Mouse (Mus musculus) T-helper 17 cell (primary cell): ENCODE data around the gene Thrsp.
"Not testable (repeated sequence)": the region's sequence is repeated elsewhere in the genome, so short reads cannot be mapped to it uniquely, and the experiment has no call there.

Source experiments
- in situ Hi-C, 2 experiments: fragments of 300-600 bp; cut with MboI, MseI; formaldehyde crosslinking; loops; 1 replicate in 1 of 2; 2 replicates in 1 of 2; pipeline ENCODE4 v1.15.1; 2025; ENCODE audit warnings: high pct_unique_total_duplicates in 2 of 2

The Thrsp gene

DNA sequence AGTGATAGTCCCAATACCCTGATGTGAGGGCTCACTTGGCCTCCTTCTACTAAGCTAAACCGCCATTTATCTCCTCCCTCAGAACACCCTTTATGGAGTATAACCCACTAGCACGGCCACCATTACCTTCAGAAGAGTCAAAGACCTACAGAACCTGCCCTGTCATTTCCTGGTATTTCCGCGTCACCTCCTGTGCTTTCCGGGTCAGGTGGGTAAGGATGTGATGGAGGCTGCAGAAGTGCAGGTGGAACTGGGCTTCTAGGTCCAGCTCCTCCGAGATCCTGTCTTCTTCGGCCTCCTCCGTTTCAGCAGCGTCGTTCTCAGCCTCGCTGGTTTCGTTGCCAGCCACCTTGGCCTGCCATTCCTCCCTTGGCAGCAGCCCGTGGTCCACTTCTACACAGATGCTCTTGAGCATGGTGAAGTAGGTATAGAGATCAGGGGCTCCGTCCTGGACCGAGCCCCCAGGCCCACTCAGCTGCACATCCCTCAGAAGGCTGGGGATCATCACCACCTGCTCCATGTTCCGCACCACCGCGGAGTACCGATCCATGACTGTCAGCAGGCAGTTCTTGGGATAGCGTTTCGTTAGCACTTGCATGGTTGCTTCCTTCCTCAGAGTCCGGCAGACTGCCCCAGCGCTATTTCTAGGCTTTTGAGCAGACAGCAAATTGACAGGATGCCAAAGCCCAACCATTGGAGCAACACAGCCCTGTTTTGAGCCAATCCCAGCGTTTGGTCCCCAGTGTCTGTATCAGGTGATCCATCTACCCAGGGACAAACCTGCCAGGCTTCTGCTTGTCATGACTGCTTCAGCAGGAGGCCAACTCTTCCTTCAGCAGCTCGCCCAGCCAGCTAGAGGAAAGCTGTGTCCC, at the start of gene Thrsp:
TSS of gene Thrsp (minus strand) at position 825 of the 872 bp plus-strand sequence.
- in situ Hi-C loops, result loop anchor here in 1 of 2 experiments (5.0 to 25.0 kb wide), 2 partner anchors 105 to 270 kb away; partner anchors contain the start of gene Clns1a

DNA sequence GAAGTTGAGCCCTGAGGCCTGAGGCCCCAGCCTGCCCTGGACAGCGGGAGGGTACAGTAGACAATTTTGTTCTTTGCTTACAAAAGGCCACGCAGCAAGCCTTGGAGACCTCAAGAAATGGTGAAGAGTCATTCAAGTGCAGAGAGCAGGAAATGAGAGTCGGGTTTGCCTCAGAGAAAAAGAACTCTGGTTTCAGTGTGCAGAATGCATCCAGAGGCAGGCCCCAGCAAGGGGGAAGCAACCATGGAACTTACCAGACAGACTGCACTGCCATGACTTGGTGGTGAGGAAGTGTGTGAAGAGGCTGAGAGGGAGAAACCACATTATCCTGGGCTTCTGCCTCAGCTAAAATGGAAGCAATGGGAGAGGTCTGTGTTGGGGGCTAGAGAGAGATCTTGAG, 38.0 kb upstream of the Thrsp start:
- in situ Hi-C loops, result no loop called here

DNA sequence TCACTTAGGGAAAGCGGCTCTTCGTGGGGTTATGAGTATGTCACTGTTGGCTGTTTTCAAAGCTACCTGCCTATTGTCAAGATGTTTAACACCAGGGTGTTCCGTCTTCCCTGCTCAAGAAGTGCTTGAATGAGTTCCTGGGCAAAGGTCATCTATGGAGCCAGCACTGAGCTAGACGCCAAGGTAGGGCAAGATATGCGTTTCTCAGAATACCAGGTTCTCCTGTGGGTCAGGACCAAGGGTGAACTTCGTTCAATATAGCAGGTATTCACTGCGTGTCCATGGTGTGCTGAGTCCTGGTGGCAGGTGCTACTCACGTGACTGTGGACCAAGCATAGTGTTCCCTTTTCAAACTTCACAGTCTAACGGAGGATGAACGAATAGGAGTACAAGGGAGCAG, 37.3 kb upstream of the Thrsp start:
- in situ Hi-C loops, result no loop called here

DNA sequence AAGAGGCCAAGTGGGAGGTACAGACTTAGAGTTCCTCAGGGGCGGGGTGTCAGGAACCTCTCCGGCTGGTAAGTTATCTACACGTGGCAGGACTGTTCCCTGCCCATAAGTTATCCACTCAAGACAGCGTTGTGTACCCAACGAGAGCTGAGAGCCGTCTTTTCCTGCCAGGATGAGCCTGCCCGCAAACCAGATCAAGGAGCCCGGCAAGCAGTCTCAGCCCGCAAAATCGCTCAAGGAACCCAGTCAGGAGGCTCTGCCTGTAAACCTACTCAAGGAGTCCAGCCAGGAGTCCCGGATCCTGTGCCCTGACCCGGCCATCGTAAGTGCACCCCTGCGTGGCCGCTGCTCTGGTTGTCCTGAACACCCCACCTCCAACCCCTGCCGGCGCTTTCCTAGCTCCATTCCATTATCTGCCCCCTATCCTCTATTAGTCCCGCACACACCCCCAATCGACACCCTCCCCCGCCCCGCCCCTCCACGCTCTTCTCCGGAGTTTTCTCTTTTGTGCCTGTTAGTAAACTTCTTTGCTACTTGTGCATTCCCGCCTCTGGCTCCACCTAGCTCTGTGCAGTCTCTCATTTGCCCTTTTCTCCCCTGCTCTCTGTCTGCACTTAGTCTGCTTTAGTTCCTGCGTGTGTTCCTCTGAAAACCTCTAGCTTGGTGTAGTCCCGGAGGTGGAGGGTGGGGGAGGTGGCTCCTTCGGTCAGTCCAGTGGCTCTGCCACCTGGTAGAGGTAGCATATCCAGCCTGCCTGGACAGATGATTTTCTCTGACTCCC, 35.8 kb upstream of the Thrsp start:
- in situ Hi-C loops, result no loop called here

DNA sequence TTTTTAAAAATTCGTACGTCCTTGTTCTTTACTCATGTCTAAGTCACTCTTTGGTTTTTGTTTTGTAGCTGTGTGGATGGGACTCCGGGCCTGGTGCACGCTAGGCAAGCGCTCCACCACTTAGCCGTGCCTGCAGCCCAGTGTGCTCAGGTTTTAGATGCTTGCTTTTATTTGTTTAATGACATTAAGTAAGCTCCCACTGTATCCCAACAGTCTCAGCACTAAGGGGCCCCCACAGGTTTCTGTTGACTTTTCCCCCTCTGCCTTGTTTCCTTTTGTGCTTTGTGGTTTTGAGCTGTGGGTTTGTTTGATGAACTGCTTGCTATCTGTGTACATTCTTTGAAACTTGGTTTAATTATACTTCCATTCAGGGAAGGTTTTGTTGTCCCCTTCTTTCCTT, 34.7 kb upstream of the Thrsp start:
- in situ Hi-C loops, result no loop called here

DNA sequence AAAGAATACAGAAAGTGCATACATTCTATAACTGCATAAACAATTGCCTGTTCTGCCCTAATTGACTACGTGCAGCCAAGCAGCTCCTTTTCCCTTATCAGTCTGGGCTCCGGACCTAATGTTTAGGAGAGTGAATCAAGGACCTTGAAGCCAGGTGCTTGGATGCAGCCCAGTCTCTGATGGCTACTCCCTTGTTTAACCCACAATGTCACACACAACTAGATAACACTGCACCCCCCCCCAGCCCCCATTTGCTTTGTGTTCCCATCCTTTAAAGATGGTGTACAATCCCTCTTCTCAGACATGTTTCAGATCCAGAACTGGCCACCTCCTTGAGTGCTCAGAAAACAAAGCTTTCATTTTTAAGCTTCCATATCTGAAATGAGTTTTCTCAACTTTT, 33.5 kb upstream of the Thrsp start, which contains the start of gene Kctd14:
TSS of gene Kctd14 (plus strand) at position 301 of the 400 bp plus-strand sequence.
- in situ Hi-C loops, result not testable (repeated sequence)

DNA sequence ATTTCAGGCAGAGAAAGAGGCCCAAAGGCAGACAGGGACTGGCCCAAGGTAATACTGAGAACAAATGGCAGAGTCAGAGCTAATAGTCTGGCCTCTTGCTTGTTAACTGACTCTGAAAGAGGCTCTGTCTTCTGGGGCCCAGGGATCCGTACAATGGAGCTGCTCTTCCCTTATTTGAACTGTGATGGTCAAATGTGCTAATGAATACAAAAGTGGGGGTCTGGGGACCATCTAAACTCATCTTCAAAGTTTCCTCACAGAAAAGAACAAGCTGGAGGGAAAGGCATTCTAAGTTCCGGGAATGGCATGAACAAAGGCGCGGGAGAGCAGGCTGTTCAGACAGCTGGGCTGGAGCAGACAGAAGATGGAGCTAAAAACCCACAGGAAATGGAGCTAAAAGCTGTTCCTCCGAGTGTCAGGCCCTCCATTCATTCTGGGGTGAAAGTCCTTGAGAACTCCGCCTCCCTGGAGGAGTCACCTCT, 29.6 kb upstream of the Thrsp start:
- in situ Hi-C loops, result loop anchor here in 1 of 2 experiments (25.0 kb wide), 1 partner anchor 1090 kb away; no protein-coding TSS in a partner anchor

DNA sequence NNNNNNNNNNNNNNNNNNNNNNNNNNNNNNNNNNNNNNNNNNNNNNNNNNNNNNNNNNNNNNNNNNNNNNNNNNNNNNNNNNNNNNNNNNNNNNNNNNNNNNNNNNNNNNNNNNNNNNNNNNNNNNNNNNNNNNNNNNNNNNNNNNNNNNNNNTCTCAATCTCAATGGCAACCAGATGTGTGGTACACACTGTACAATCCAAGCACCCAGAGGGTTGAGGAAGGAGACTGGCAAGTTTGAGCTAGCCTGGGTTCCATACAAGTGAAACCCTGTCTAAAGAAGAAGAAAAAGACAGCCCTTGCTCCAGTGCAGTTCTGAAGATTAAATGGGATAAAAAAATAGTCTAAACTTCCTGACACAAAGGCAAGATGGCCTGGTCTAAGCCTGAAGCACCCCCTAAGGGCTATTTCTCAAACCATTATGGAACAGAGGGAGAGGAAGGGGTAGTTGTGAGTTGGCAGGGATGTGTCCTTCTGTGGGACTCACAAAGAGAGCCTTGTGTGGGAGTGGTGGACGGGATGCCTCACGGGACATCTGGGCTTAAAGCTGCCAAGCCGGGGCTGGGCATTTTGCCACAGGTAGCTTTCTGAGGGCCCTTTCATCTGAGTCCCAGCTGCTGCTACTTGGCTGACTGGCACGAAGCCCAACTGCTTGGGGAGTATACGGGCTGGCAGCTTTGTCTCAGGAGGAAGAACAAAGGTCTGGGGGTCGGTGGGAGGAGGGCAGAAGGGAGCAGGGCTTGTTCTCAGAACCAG, 28.8 kb upstream of the Thrsp start:
- in situ Hi-C loops, result loop anchor here in 1 of 2 experiments (25.0 kb wide), 1 partner anchor 1091 kb away; no protein-coding TSS in a partner anchor

DNA sequence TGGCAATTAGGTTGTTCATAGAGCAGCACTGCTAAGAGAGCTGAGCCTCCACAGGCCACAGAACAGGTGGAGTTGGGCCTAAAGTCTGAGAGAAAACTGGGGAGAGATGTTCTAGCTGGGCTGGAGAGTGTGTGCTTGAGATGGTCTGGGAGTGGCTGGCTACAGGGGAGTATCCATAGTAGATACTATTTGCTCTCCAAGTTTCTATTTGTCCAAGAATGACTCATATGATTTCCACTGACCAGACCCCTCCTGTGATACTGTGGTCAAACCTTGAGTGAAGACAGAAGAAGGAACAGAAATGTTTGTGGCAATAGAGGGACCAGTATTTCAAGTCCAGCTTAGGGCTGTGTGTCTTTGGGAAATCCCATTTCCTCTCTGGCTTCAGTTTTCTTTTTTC, 21.5 kb upstream of the Thrsp start:
- in situ Hi-C loops, result loop anchor here in 1 of 2 experiments (5.0 to 25.0 kb wide), 2 partner anchors 33 to 1098 kb away; no protein-coding TSS in a partner anchor

DNA sequence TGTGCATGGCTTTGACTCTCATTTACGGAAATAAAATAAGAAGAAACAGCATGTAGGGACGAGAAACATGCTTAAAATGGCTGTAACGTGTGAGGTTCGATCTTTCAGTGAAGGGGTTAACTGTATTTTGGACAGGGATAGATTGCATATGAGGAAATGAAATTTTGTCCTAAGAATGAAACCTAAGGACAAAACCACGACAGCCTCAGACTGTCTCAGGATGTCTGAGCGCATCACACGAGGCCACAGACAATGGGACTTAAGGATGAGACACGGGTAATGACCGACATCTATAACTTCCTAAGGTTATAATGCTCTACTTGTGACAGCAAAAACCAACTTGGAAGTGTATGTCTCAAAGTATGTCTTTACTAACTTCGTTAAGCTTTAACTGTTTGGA, 17.0 kb upstream of the Thrsp start:
- in situ Hi-C loops, result loop anchor here in 1 of 2 experiments (25.0 kb wide), 1 partner anchor 1103 kb away; no protein-coding TSS in a partner anchor

DNA sequence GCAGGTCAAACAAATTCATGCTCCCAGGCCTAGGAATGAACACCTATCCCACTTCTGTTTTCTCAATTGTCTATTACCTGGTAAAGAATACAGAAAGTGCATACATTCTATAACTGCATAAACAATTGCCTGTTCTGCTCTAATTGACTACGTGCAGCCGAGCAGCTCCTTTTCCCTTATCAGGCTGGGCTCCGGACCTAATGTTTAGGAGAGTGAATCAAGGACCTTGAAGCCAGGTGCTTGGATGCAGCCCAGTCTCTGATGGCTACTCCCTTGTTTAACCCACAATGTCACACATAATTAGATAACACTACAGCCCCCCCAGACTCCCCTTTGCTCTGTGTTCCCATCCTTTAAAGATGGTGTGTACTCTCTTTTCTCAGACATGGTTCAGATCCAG, 16.0 kb upstream of the Thrsp start:
- in situ Hi-C loops, result loop anchor here in 1 of 2 experiments (25.0 kb wide), 1 partner anchor 1104 kb away; no protein-coding TSS in a partner anchor

DNA sequence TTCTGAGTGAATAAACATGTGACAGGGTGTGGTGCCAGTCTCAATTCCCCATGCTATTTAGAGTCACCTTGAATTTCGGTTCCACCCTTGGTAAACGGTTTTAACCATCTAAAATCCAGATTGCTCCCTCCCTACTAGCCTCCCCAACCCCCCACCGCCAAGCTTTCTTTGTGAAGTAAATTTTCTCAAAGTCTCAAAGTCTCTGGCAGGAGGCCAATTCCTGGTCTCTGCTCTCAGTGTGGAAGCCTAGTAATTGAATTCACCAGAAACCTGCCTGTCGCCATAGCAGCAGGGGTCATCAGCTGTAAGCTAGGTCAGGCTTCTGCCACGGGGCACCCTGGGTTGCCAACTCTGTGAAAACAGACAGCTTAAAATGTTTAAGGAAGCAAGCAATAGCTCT, 12.2 kb upstream of the Thrsp start:
- in situ Hi-C loops, result loop anchor here in 1 of 2 experiments (25.0 kb wide), 1 partner anchor 1108 kb away; no protein-coding TSS in a partner anchor

DNA sequence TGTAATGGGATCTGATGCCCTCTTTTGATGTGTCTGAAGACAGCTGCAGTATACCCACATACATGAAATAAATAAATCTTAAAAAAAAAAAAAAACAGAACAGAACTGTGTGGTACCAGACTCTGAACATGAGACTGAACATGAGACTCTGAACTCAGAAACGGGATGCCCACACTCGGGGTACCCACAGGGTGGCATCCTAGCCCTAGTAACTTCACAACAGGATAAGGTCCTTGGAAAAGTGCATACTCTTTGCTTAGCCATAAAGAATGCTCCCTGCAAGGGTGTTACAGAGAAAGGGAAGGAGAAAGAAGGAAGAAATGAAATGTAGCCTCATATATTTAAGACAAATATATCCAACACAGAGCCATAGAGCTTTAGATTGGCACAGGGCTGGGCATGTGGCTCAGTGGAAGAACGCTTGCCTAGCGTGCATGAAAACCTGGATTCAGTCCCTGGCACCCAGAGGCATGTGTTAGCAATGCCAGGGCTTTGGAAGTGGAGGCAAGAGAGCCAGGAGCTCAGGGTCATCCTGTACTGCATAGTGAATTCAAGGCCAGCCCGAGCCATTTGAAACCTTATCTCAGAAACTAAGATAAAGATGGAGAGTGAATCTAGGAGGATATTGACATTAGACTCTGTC, 10.4 kb upstream of the Thrsp start:
- in situ Hi-C loops, result loop anchor here in 1 of 2 experiments (25.0 kb wide), 1 partner anchor 1109 kb away; no protein-coding TSS in a partner anchor

DNA sequence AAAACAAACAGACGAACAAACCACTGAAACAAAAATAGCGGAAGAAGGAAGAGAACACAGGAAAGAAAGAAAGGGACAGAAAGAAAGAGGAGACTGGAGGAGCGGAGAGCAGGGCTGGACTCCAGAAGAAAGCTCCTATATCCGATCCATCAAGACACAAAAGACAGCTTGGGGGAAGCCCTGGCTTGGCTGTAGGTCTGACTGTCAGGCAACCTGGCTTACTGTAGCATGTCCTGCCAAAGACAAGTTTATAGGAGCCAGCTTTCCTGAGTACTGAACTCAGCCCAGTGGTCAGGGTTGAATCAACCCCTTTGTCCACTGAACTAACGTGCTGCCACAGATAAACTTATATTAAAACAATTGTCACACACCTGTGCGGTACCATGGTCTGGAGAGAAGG, 9.8 kb upstream of the Thrsp start:
- in situ Hi-C loops, result loop anchor here in 1 of 2 experiments (25.0 kb wide), 1 partner anchor 1110 kb away; no protein-coding TSS in a partner anchor

DNA sequence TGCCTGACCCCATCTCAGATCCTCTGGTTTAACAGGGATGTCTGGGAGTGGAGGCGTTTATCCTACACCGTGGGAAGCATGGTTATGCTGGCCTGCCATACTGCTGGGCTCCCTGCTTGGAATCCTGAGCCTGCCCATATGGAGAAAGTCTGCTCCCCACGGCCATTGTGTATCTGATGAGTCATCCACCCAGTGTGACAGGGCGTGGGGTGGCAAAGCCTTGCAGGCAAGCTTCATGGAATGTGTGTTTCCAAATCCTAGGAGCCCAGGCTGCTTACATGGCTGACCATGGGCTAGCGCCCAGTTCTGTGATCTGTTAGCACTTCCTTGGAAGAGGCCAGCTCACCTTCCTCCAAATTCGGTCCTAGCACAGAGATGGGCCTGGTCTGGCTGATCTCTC, 9.0 kb upstream of the Thrsp start:
- in situ Hi-C loops, result loop anchor here in 1 of 2 experiments (25.0 kb wide), 1 partner anchor 1111 kb away; no protein-coding TSS in a partner anchor

DNA sequence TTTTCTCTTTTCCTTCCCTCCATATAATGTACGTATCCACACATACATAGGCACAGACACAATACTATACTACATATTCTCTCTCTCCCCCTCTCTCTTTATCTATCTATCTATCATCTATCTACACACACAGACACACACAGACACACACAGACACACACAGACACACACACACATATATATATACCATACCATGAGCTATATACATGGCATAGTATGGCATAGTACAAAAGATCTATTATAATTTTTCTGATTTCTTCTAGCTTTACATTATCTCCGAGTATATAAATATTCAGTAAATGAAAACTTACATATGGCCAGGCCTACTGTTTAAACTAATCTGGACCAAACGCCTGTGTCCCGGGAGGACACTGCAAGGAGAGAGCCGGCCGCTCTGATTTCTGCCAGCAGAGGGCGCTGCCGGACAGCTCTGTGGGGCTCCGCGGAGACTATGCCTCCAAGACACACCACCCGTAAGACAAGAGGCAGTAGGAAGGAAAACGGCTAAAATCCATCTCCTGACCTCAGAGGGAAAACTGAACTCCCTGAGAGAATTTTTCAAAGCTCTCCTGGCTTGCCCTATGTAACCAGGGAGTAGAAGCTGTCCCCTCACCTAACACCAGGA, 7.2 kb upstream of the Thrsp start:
- in situ Hi-C loops, result loop anchor here in 1 of 2 experiments (25.0 kb wide), 2 partner anchors 263 to 1113 kb away; partner anchors contain the start of gene Clns1a

DNA sequence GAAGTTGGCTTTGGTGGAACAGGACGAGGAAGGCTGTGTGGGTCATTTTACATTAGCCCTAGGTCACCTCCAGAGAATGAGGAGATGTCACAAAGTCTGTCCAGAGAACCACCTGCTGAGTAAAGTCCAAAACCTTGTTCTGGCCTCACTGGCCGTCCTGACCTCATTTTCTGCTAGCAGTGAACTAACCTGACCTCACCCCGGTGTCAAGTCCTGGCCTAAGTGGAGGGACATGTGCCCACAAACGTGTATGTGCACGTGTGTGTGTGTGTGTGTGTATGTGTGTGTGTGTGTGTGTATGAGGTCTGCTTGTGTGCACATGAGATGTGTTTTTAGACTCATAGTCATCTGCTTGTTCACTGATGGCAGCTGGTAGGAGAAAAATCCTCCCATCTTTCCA, 6.2 kb upstream of the Thrsp start:
- in situ Hi-C loops, result loop anchor here in 1 of 2 experiments (25.0 kb wide), 1 partner anchor 264 kb away; the partner anchor contains the start of gene Clns1a

DNA sequence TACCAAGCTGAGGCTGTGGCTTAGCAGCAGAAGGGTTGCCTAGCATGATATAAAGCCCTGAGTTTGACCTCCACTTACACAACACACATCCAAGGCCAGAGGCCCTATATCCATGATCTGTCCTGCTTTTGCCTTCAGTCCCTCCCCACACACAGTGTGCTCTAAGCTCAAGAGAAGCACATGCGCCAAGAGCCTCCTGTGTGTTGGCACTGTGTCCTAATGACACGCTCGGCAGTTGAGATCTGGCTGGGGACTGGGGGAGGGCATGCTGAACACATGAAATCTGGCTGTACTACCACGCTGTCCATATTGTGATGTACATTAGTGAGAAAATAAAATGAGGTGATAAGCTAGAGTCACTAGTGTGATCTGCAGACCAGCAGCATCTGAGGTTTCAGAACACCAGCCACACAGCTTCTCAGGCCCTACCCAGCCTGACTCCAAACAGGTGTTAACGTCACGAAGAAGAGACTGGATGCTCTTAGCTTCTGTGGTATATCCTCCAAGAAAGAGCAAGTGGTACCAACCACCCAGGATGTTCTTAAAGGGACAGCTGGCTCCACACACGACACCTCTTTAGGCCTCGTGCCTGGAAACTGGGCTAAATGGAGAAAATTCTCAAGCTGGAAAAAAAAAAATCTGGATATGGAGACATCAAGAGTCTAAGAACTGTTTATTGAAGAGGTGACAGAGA, 3.6 kb upstream of the Thrsp start:
- in situ Hi-C loops, result loop anchor here in 1 of 2 experiments (25.0 kb wide), 1 partner anchor 266 kb away; the partner anchor contains the start of gene Clns1a

DNA sequence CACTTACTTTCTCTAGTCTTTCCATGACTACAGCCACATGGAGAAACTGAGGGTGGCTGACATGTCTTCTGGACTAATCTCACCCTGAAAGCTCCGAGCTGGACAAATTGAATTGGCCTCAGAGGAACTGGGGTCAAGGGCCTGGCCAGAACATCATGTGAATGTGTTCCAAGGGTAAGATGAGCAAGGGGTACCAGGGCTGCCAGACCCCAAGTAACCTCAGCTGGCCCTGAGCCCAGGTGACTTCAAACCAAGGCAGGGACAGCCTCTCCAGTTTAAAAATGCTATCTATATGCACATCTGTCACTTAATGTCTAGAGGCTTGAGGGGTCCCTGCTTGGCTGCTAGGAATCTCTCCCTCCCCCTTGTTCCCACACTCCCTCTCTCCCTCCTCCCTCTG, 2.9 kb upstream of the Thrsp start:
- in situ Hi-C loops, result loop anchor here in 1 of 2 experiments (25.0 kb wide), 1 partner anchor 267 kb away; the partner anchor contains the start of gene Clns1a
